Mouse (Mus musculus): ENCODE data around the gene Itgb1. TPM values are rescaled to one million over a fixed set of nuclear protein-coding genes. Genes with fewer than 3 reads are reported as not detected.

Gene Itgb1
- polyA plus RNA-seq, 1 experiment from 2014 or later = 416 TPM

Other genes with a start within 250 kb of the Itgb1 start
- gene Gm3952, start 113.0 kb downstream of the Itgb1 start, polyA plus RNA-seq (2014; fragmentation: Nextera tagmentation; extraction: Ambion mirVana) = not detected in 2 replicates

All from heart, embryonic 14.5 days (tissue).